Mouse (Mus musculus): ENCODE measurements around the gene Ppp1r18.
A peak's percentile ranks its signal among the peaks of the same experiment; 100 is the strongest.

Gene Ppp1r18

DNA sequence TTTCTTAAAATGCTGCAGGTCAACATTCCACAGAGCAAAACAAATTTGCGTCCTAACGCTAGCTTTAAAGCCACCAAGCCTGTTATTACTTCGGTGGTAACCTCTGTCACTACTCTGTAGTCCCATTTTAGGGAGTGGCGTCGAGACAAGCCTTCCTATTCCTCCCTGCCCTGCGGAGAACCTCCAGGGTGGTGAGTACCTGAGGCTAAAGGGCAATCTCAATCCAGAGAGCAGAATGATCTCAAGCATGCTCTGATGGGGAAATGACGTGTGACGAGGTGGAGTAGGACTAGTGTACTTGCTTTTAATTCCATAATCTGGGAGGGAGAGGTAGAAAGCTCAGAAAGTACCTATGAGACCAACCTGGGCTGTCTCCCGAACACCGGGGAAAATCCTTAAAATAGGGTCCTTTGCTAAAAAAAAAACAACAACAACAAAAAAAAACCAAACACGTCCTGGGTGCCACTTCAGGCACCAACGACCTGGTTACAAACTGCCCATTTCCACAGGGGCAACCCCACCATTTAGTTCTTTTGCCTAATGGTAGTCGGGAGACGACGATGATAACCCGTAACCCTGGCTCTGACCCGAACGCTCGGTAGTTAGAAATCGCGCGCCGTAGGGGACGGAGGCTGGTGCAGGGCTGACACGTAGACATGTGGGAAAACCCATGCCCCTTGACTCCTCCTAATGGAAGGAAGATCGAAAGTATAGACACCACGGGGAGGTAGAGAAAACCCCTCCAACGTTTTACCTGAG, 50.3 kb downstream of the Ppp1r18 start:
- no peak for DNase-seq

DNA sequence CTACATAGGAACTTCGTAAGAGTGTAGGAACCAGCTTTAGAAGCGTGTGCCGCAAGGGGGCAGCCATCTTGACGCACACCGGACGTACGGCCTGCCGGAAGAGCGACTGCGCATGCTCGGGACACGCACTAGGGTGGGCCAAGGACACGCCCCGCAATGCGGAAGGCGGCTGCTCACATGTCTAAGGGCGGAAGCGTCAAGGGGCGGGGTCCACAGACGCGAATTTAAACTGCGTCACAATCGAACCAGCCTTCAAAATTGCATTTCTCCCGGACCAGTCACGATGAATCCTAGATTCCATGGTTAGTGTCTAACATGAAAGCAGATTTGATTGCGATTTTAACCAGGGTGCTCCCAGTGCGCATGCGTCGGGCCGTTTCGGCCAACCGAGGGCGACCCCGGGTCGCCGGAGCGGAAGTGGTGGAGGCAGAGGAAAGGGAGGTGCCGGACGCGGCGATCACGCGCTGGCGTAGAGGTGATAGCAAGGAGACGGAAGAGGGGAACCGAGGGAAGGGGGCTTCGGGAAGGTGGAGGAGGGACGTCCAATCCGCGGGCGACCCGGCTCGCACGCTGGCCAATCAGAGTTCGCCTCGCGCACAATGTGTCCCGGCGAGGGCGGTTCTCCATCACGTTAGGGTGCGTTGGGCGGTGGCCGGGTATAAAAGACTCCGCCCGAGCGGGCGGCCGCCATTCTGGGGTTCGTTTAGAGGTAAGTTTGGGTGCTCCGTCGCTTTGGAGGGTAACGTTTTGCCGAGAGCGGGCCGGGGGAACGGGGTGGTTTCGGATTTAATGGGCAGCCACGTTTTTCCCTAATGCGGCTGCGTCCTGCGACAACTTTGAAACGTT, 51.1 kb downstream of the Ppp1r18 start, which contains the start of the genes Mrps18b and Ppp1r10:
Mrps18b (minus strand) TSS at position 93 of the 846 bp plus-strand sequence.
Ppp1r10 (plus strand) TSS at position 138 of the 846 bp plus-strand sequence.
- peak; percentile 99 for DNase-seq

DNA sequence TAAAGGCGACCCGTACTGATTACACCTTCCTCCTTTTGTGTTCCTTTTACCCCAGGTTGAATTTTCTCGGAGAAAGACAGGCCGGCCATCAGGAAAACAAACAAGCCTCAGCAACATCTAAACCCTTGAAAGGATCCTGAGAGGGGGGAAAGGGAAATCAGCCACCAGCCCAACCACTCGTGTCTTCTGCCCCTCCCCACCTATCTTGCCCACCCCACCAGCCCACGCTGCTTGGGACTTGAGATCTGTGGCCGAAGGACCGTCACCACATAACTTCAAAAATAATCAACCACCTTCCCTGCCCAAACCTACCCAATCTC, 51.7 kb downstream of the Ppp1r18 start:
- DNase-seq = no peak

DNA sequence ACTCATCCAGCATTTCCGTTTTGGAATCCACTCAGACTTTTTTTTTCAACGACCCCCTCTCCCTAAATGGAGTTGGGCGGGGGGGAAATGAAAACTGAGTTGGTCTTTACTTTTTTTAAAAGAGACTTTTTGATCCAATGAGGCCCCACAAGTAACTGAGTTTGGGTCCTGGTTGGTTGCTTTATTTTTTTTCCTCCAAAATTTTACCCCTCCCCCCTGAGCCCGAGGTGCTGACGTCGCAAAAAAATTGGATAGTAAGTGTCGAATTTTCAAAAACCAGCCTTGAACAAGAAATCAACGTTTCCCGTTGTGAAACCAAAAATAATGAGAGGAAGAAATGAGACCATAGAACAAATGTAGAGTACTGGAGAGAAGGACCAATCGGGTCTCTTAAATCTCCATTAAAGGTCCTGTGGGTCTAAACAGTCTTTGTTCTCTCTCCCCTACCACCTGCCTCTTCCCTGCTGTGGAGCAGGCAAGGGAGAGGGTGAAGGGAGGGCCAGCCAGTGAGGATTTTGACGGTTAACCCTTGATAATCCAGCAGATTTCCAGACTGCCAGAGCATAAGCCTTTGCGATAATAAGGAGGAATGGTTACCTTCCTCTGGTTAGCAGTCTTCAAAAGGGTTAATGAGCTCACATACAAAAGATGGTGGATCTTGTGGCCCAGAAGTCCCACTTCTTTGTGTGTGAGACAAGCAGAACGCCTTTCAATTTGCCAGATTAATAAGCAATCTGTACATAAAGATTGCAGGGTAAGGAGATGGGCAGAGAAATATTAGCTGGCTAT, 52.3 kb downstream of the Ppp1r18 start:
- DNase-seq = no peak

DNA sequence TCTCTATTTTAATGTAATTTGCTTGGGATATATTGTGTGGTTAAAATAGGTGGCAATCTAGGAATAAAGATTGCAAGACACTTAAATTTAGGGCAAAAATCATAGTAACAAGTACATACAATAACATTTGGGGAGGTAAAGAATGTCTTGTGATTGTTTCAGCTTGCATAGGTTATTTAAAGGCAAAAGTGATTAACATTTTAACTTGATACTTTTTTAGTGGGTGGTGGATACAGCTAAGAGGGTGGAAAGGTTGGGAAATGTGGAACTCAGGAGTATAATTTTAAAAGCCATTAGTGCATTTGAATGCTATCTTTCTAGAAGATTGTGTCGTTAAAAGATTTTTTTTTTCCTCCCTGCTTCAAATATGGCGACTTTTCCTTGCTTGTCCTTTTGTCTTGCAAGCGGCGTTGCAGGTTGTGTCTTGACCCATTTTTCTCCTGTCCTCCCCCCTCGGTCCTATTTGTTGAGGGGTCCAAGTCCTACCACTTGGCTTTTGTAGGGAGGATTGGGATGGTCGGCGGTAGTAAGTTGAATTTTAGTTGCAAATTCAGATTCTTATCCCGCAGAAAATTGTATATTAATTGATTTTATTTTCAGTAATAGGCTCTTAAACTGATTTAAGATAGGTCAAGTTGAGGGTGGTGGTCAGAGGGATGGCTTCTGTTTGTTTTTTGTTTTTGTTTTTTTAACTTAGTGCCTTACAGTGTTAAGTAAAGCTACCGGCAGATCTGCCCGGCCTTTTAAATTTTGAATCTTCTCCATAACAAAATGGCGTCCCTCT, 53.1 kb downstream of the Ppp1r18 start:
- DNase-seq = no peak

DNA sequence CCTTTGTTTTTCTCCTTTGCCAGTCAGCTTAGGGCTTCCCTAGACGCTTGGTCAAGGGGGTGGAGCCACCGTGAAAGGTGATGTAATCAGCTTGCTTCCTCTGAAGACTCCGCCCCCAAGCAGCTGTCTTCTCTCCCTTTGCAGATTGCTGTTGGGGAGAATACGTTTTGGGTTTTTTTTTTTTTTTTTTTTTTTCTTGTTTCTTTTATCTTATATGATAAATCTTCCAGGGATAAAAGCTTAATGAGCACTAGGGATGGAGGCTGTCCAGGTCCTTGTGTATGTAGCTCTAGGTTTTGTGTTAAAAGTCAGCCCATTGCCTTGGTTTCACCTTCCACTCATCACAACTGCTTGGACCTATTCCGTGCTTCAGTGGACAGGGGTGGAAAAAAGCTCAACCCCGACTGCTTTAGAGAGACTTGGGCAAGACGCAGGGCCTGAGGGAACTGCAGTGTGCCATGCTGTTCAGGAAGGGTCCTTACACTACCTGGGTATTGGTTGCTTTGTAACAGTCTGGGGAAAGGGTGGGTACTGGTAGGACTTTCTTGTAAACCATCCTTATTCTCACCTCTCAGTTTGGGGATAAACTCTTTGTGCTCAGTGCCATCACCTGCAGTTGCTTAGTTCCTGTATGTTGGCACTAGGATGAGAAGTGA, 53.8 kb downstream of the Ppp1r18 start:
- DNase-seq = peak; percentile 90

DNA sequence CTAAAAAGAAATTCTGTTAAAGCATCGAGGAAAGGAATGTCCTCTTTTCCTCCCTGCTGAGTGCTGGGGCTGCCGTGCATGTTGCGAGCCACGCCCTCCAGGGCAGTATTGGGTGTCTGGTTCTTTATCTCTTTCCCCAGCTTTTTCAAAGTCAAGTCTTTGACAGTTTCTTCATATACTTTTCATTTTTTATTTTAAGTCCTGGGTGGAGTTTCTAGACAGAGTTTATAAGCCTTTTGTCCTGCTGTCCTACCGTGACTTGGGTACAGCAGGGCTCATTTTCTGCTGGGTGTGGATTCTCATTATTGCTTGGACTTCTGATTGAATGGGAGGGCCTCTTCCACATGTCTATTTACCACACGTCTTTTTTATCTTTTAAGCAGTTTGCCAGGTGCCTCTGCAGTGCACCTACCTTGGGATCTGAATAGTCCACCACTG, 54.5 kb downstream of the Ppp1r18 start:
- DNase-seq = no peak

- DNase-seq = no peak
Observed at GRCm38 (mm10) chr17:35920384-35920783, 55.0 kb downstream of the Ppp1r18 start.

- no peak for DNase-seq
Observed at GRCm38 (mm10) chr17:35920862-35921562, 55.6 kb downstream of the Ppp1r18 start.

GRCm38 (mm10) chr17:35921710-35922109, 56.3 kb downstream of the Ppp1r18 start:
- DNase-seq = no peak

DNA sequence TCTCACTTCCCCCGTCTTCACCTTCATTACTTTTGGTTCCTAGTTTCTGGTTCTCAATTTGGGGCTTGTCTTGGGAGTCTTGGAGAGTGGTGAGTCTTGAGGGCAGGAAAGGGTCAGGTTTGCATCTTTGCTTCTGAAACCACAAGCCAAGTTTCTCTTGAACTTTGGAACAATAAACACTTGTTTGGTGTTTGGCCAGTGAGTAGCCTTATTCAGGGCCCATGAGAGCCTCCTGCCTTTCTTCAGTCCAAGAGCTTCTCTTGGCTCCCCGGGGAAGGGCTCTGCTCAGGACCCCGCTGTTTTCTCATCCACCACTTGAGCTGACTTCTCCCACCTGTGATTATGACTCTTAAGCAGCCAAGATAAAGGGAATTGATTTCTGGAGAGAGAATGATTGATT, 57.2 kb downstream of the Ppp1r18 start:
- no peak for DNase-seq

DNA sequence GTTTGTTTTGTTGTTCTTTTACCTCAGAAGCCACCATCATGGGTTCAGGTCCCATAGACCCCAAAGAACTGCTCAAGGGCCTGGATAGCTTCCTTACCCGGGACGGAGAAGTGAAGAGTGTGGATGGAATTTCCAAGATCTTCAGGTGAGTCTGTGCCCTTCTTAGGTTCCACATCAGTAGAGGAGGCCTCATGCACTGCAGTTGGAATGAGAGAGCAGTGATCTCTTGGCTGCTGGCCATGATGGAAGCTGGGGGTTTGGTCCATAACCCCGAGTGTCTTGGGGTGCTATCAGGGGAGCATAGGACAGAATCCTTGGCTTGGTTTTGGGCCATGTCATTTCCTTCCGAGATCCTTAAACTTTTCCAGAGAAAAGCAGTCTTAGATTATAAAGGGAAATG, 57.9 kb downstream of the Ppp1r18 start:
- no peak for DNase-seq
